Mouse (Mus musculus) kidney, postnatal 0 days (tissue): ENCODE results near the gene Lrrc74b. TPM values are rescaled to one million over a fixed set of nuclear protein-coding genes. Genes with fewer than 3 reads are reported as not detected.
"Not testable (repeated sequence)": the region's sequence is repeated elsewhere in the genome, so short reads cannot be mapped to it uniquely, and the experiment has no call there.

Experiments used
- ATAC-seq: fragments of 200-750 bp; cut with Nextera tagmentation; replicated peaks from 2 replicates; pipeline ENCODE4 v1.8.0; 2017; ENCODE audit warnings: low read depth, moderate number of reproducible peaks, moderate TSS enrichment, moderate library complexity; ENCODE audit not compliant: low FRiP score
- DNase-seq: peaks from one replicate; pipeline ENCODE4 v3.0.0-alpha.2; 2016; ENCODE audit warnings: low spot score
- H3K27ac ChIP-seq: fragments of 300-500 bp; sonication (generic); 2 replicates; pipeline ENCODE4 v1.5.1; 2014; ENCODE audit warnings: mild to moderate bottlenecking
- H3K27me3 ChIP-seq: fragments of 300-500 bp; sonication (generic); 2 replicates; pipeline ENCODE4 v1.6.1; 2014; ENCODE audit warnings: low read length, mixed read lengths; ENCODE audit not compliant: insufficient read depth
- H3K36me3 ChIP-seq: fragments of 300-500 bp; sonication (generic); 2 replicates; pipeline ENCODE4 v1.6.1; 2014; ENCODE audit warnings: low read length, mixed read lengths; ENCODE audit not compliant: insufficient read depth
- H3K4me1 ChIP-seq: fragments of 300-500 bp; sonication (generic); replicated peaks from 2 replicates; pipeline ENCODE4 v1.6.1; 2014; ENCODE audit warnings: antibody characterized with exemption, low read length, mixed read lengths; ENCODE audit not compliant: insufficient read depth
- H3K4me2 ChIP-seq: fragments of 300-500 bp; sonication (generic); 2 replicates; pipeline ENCODE4 v1.6.1; 2014; ENCODE audit warnings: mild to moderate bottlenecking, low read length, moderate library complexity, mixed read lengths
- H3K4me3 ChIP-seq: fragments of 300-500 bp; sonication (generic); replicated peaks from 2 replicates; pipeline ENCODE4 v1.5.1; 2014; ENCODE audit warnings: low read depth, low read length
- H3K9ac ChIP-seq: fragments of 300-500 bp; sonication (generic); 2 replicates; pipeline ENCODE4 v1.6.1; 2014; ENCODE audit warnings: low read depth, low read length
- H3K9me3 ChIP-seq: fragments of 300-500 bp; sonication (generic); replicated peaks from 2 replicates; pipeline ENCODE4 v1.6.1; 2016; ENCODE audit warnings: low read length, inconsistent platforms, mixed read lengths
- CTCF ChIP-seq: IDR thresholded peaks from 2 replicates; pipeline ENCODE4 v1.5.1; 2016; ENCODE audit warnings: antibody characterized with exemption, low read depth, mild to moderate bottlenecking, moderate library complexity
- WGBS: fragments of 180-500 bp; shearing (Covaris S2); extraction: QIAGEN DNeasy Blood & Tissue Kit; methylation state at CpG from one replicate; pipeline ENCODE4 v1.1.7; 2014; 5-methylcytosine and 5-hydroxymethylcytosine counted together
- polyA plus RNA-seq: library from polyadenylated mRNA; unstranded; fragments of >200 nt; fragmentation: Nextera tagmentation; extraction: Ambion mirVana; gene quantifications from 2 replicates; pipeline ENCODE4 v1.2.1, GENCODE M21; 2015

Gene Lrrc74b
- polyA plus RNA-seq, 1 experiment from 2014 or later = 0.20 TPM

DNA sequence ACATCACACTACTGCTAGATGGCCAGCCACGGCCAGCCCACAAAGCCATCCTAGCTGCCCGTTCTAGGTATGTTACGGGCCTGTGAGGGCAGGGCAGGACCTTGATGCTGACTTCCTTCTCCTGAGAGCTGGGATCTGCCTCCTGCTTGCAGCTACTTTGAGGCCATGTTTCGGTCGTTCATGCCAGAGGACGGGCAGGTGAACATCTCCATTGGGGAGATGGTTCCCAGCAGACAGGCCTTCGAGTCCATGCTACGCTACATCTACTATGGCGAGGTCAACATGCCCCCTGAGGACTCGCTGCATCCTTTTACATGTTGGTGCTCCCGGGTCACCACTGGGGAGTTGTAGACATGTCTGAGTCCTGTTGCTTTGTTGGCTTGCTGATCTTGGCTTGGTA is 36.9 kb downstream of the Lrrc74b start:
- H3K4me2 ChIP-seq = no peak overlapping the region
- 95% methylated on average over 11 of the region's 11 CpGs for WGBS
- peaks cover 84% of the 10 kb centered on the region for H3K36me3 ChIP-seq
- H3K27ac ChIP-seq = no peak overlapping the region
- no peak overlapping the region for H3K9ac ChIP-seq
- DNase-seq (no peak), ATAC-seq (no peak)
- no peaks in the 10 kb centered on the region for H3K4me1 ChIP-seq
- no peaks in the 10 kb centered on the region for H3K27me3 ChIP-seq
- H3K4me3 ChIP-seq = no peak overlapping the region
- no peaks in the 10 kb centered on the region for H3K9me3 ChIP-seq
- no peak for TF ChIP-seq CTCF

DNA sequence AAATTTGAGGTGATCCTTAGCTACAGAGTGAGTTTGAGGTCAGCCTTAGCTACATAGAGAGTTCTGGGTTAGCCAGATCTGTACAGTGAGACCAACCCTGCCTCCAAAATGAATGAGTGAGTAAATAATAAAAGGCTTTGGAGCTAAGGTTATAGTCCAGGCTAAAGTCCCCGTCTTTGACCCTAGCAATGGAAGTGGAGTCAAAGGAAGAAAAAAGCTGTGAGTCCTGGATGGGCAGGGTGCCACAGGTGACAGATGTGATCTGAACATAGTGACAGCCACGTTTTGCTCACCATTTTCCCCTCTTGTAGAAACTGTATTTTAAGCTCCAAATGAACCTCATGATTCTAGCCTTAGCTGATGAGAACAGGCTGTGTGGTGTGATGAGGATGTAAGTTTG is 42.1 kb downstream of the Lrrc74b start:
- H3K9ac ChIP-seq = no peak overlapping the region
- H3K9me3 ChIP-seq = no peaks in the 10 kb centered on the region
- H3K36me3 ChIP-seq = peaks cover 78% of the 10 kb centered on the region
- H3K4me3 ChIP-seq = no peak overlapping the region
- H3K27me3 ChIP-seq = no peaks in the 10 kb centered on the region
- no peak for TF ChIP-seq CTCF
- WGBS = 88% methylated on average over 2 of the region's 2 CpGs
- no peaks in the 10 kb centered on the region for H3K4me1 ChIP-seq
- no peak overlapping the region for H3K4me2 ChIP-seq
- H3K27ac ChIP-seq = no peak overlapping the region
- DNase-seq (no peak), ATAC-seq (no peak)

GRCm38 (mm10) chr16:17511431-17511830 is 49.6 kb downstream of the Lrrc74b start:
- H3K4me3 ChIP-seq = no peak overlapping the region
- peak overlapping the region; percentile 6; the same call in 1 of the 2 replicates for H3K27ac ChIP-seq
- DNase-seq (no peak), ATAC-seq (no peak)
- H3K9me3 ChIP-seq = no peaks in the 10 kb centered on the region
- no peak overlapping the region for H3K4me2 ChIP-seq
- peaks cover 10% of the 10 kb centered on the region for H3K4me1 ChIP-seq
- WGBS = 86% methylated on average over 4 of the region's 4 CpGs
- H3K9ac ChIP-seq = no peak overlapping the region
- no peak for TF ChIP-seq CTCF
- H3K36me3 ChIP-seq = peaks cover 41% of the 10 kb centered on the region
- no peaks in the 10 kb centered on the region for H3K27me3 ChIP-seq

GRCm38 (mm10) chr16:17510686-17511085 is 50.4 kb downstream of the Lrrc74b start:
- Histone ChIP-seq H3K4me2 (no peak overlapping the region), H3K9ac (no peak overlapping the region), H3K9me3 (no peaks in the 10 kb centered on the region), H3K27me3 (no peaks in the 10 kb centered on the region), H3K4me3 (no peak overlapping the region), H3K4me1 (peaks cover 10% of the 10 kb centered on the region), H3K36me3 (peaks cover 34% of the 10 kb centered on the region), H3K27ac (peak overlapping the region; percentile 44; the same call in 1 of the 2 replicates)
- TF ChIP-seq CTCF = no peak
- DNase-seq (no peak), ATAC-seq (0 out of 2 replicates have a peak, but pooled peaks have one; percentile 21)
- whole genome bisulfite sequencing = 62% methylated on average over 2 of the region's 2 CpGs

DNA sequence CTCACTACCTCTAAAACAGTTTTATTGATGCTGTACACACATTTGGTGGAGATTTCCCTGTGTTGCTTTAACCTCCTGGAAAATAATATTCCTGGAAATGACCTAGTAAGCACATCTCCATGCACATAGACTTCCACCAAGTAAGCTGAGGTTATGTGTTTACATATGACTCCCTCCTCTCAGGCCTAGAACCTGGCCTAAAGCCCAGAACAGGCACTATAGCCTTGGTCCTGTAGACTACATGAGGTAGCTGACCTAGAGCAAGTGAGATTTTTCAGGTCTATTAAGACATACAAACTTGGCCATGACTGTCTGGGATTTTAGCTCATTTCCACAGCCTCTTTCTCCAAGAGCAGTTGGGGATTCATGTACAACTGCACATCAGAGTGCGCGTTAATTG is 50.9 kb downstream of the Lrrc74b start:
- Histone ChIP-seq H3K9ac (no peak overlapping the region), H3K4me3 (no peak overlapping the region), H3K4me2 (peak overlapping the region; percentile 65; the same call in 1 of the 2 replicates), H3K27me3 (no peaks in the 10 kb centered on the region), H3K4me1 (peaks cover 10% of the 10 kb centered on the region), H3K9me3 (no peaks in the 10 kb centered on the region), H3K36me3 (peaks cover 29% of the 10 kb centered on the region), H3K27ac (peak overlapping the region; percentile 44; the same call in 1 of the 2 replicates)
- 100% methylated on average over 2 of the region's 2 CpGs for WGBS
- ATAC-seq = no peak
- DNase-seq = no peak
- no peak for TF ChIP-seq CTCF

DNA sequence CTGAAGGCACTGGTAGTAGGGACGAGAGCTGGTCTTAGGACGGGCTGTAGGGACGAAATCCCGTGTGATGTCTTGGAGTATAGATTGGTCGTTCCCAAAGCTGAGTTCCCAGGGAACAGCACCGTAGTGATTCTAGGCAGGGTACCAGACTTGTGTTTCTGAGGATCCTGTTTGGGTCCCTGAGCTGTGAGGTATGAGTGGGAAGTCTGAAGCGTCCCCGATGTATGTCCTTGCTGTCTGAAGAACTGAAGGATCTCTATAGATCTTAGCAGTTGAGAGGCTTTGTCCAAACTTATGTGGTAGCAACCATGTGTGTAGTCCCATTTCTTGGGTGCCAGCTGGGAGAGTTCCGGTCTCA is 51.8 kb downstream of the Lrrc74b start:
- peak overlapping the region; percentile 63 for H3K4me3 ChIP-seq
- H3K27ac ChIP-seq = peak overlapping the region; percentile 85; the same call in 1 of the 2 replicates
- peak overlapping the region; percentile 69 for H3K9ac ChIP-seq
- H3K9me3 ChIP-seq = no peaks in the 10 kb centered on the region
- TF ChIP-seq CTCF = no peak
- no peaks in the 10 kb centered on the region for H3K27me3 ChIP-seq
- DNase-seq (no peak), ATAC-seq (no peak)
- H3K4me2 ChIP-seq = peak overlapping the region; percentile 65
- H3K36me3 ChIP-seq = peaks cover 25% of the 10 kb centered on the region; the same call in 1 of the 2 replicates
- H3K4me1 ChIP-seq = peaks cover 10% of the 10 kb centered on the region
- WGBS = 8% methylated on average over 9 of the region's 9 CpGs

DNA sequence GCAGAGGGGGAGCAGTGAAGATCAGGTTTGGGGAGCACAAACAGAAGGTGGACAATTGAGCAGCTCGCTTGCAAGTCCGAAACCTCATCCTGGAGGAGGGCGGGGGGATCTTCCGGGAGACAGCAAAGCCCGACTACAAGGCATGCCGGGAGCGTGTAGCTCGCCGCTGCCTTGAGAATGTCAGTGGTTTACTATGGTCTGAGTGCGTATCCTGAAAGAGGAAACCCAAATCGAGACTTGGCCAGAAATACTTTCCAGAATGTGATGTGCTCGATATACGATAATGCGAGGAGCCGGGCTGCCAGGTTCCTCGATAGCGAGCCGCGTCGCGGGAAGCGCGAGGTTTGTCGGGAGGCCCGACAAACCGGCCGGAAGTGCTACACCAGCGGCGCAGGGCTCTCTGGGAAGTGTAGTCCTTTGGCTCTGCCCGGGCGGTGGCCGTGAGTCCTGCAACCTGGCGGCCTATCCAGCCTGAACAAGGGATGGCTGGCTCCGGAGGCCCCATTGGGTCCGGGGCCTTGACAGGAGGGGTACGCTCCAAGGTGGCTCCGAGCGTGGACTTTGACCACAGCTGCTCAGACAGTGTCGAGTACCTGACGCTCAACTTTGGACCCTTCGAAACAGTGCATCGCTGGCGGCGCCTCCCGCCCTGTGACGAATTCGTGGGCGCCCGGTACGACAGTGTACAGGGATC is 52.4 kb downstream of the Lrrc74b start, which contains the start of gene Lztr1:
Gene Lztr1 (plus strand): TSS at position 143 of the 694 bp plus-strand sequence.
- H3K4me2 ChIP-seq = peak within 1 kb of the TSS; percentile 65
- H3K4me3 ChIP-seq = peak within 1 kb of the TSS; percentile 63
- no peaks in the 10 kb centered on the region for H3K9me3 ChIP-seq
- peak within 1 kb of the TSS; percentile 85 for H3K27ac ChIP-seq
- DNase-seq (peak; percentile 95), ATAC-seq (peak; percentile 95)
- peak within 1 kb of the TSS; percentile 69 for H3K9ac ChIP-seq
- H3K27me3 ChIP-seq = no peaks in the 10 kb centered on the region
- peak; percentile 25; the same call in 1 of the 2 replicates for TF ChIP-seq CTCF
- H3K36me3 ChIP-seq = peaks cover 21% of the 10 kb centered on the region; the same call in 1 of the 2 replicates
- H3K4me1 ChIP-seq = peaks cover 10% of the 10 kb centered on the region
- WGBS = under 1% methylated on average over 50 of the region's 50 CpGs

- peak overlapping the region; percentile 65 for H3K4me2 ChIP-seq
- peak overlapping the region; percentile 85 for H3K27ac ChIP-seq
- H3K27me3 ChIP-seq, ATAC-seq, H3K9me3 ChIP-seq, H3K4me1 ChIP-seq, DNase-seq: not testable (repeated sequence)
- peak overlapping the region; percentile 69 for H3K9ac ChIP-seq
- WGBS = 22% methylated on average over 3 of the region's 3 CpGs
- peak overlapping the region; percentile 63 for H3K4me3 ChIP-seq
- H3K36me3 ChIP-seq = peaks cover 14% of the 10 kb centered on the region; the same call in 1 of the 2 replicates
Observed at GRCm38 (mm10) chr16:17508031-17508430, 53.0 kb downstream of the Lrrc74b start.
